Mouse (Mus musculus) thymus, postnatal 4 days (tissue): ENCODE data around the gene Hoxd11.

Experiments used
- DNase-seq: peaks from one replicate; pipeline ENCODE4 v3.0.0; 2021

The Hoxd11 gene

DNA sequence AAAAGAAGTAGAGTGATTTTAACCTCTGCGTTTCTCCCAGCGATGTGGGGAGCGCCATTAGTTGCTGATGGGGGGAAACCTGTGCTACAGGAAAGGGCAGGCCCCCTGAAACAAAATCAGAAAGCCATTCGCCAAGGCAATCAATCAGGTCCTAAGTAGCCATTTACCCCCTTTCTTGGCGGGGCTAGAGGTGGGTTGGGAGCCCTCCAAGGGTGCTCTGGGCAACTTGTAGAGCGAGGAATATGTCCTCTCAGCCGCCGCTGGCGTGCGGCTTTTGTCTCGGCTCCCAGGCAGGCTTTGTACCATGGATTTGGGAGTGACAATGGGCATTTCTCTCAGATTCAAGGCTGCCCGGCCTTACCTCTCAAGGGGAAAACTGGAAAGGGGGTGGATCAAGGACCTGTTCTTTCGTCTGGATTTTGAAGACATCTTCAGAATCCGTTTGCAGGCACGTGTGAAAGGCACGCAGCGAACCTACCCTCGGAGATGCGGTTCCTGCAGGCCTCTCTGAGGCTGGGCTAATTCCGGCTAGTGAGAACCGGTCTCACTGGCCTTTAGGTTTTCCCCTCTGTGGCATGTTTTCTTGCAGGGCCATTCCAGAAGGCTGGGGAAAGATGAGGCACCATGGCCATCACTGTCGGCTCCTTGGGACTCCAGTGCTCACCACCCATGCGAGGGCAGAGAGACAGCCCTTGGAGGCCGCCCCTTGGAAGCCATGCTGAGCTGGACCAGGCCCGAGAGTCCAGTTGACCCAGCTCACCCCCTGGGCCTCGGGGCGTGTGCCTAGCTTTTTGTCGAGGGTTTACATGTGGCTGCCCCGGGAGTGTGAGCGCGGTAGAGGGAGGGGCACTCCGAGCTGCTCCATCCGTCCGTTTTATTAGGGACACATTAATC lies 17.3 kb downstream of the Hoxd11 start:
- DNase-seq = no peak

DNA sequence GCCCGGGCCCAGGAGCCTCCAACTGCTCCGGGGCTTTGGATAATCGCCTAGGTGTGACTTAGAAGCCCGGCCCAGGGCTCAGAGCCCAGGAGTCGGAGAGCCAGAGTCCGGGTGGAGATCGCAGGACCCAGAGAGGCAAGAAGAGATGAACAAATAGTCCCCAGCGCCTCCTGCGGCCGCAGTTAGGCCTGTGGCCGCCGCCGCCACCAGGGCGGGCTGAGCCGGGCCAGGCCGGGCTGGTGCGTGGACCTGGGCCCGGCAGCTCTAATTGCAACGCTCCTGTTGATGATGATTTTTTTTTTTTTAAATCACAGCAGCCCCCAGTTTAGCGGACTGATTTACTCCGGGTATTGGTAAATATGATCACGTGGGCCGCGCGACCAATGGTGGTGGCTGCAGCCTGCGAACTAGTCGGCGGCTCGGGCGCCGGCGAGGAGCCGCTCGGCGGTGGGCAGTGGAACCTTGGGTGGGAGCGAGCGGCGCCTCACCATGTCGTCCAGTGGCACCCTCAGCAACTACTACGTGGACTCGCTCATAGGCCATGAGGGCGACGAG lies 18.3 kb downstream of the Hoxd11 start, which contains the start of gene Hoxd9:
Gene Hoxd9 (plus strand): TSS at position 161 of the 555 bp plus-strand sequence.
- peak; percentile 19 for DNase-seq

DNA sequence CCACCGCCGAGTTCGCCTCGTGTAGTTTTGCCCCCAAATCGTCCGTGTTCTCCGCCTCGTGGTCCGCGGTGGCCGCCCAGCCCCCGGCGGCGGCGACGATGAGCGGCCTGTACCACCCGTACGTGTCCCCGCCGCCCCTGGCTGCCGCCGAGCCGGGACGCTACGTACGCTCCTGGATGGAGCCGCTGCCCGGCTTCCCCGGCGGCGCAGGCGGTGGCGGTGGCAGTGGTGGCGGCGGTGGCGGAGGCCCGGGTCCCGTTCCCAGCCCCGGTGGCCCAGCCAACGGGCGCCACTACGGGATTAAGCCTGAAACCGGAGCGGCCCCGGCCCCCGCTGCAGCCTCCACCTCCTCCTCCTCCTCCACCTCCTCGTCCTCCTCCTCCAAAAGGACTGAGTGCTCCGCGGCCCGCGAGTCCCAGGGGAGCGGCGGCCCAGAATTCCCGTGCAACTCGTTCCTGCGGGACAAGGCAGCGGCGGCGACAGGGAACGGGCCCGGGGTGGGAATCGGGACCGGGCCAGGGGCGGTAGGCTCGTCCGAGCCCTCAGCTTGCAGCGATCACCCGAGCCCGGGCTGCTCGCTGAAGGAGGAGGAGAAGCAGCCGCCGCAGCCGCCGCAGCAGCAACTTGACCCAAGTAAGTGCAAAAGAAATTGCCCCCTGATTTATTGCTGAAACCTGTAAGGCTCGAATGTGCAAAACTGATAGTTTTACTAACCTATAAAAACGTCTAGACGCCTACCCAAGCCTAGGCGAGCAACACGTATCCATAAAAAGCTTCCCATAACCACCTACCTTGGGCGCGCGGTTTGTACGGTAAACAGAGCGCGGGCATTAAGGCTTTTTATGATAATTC lies 19.1 kb downstream of the Hoxd11 start:
- peak; percentile 34 for DNase-seq

DNA sequence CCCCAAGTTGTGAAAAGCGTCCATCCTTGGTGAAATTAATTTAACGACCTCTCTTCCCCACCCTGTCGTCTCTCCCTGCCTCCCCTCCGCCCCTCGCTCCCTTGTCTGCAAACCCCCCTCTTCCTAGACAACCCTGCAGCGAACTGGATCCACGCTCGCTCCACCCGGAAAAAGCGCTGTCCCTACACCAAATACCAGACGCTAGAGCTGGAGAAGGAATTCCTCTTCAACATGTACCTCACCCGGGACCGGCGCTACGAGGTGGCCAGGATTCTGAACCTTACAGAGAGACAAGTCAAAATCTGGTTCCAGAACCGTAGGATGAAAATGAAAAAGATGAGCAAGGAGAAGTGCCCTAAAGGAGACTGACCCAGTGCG lies 19.7 kb downstream of the Hoxd11 start:
- DNase-seq = no peak

DNA sequence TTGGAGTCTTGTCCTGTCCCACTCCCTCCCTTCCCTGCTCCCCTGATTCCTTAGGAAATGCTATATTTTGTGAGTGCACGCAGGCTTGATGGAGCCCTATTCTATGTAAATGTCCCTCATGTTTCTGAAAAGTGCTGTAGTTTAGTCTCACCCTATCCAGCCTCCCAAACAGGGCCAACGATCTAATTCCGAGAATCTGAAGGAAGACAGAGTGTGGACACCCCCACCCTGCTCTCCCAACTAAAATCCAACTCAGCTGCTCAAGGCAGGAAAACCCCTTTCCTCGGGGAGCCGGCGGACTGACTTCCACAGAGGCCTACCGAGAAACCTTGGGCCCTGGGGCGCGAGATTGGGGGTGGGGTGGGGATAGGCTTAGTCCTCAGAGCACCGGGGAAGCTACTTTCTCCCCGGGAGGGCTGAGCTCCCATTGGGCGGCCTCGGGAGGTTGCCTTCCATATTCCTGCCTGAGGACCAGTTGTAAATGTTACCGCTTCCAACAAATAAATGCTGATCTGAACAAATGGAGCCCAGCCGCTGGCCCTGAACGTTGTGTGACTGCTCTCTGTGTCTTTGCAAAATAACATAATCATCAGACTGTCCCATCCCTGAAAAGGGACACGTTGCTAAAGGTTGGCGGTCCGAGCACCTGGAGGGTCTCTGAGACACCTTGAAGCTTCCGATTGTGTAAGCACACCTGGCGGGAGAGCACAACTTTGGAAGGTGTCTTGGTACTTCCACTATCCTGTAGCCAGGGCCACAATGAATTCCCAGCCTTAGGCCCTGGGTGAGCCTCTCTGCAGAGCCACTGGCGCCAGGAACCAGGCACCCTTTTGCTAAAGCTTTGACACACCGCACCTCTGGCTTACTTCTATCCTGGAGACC lies 20.5 kb downstream of the Hoxd11 start:
- DNase-seq = no peak

DNA sequence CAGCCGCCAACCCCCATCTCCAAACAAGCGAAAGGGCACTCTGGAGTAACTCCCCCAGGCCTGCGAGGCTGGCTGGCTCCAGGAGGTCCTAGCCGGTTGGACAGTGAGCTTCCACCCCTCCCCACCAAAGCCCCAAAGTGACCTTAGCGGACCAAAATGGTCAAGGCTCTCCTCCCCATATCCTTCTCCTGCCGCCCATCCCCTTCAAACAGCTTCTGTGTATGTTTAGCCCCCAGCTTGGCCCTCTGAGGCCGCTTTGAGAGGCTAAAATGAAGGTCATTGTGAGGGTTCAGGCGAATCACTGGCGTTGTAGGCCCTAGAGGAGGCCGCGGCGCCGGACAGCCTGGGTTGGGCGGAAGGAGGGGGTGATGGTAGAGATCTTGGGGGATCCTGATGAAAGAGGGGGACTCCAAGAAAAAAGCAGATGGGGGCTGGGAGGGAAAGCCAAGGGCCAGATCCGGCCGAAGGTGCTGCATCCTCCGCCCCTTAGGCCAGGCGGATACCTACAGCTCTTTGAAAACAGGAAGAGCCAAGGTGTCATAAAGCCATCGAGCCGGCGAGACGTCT lies 21.3 kb downstream of the Hoxd11 start:
- no peak for DNase-seq

DNA sequence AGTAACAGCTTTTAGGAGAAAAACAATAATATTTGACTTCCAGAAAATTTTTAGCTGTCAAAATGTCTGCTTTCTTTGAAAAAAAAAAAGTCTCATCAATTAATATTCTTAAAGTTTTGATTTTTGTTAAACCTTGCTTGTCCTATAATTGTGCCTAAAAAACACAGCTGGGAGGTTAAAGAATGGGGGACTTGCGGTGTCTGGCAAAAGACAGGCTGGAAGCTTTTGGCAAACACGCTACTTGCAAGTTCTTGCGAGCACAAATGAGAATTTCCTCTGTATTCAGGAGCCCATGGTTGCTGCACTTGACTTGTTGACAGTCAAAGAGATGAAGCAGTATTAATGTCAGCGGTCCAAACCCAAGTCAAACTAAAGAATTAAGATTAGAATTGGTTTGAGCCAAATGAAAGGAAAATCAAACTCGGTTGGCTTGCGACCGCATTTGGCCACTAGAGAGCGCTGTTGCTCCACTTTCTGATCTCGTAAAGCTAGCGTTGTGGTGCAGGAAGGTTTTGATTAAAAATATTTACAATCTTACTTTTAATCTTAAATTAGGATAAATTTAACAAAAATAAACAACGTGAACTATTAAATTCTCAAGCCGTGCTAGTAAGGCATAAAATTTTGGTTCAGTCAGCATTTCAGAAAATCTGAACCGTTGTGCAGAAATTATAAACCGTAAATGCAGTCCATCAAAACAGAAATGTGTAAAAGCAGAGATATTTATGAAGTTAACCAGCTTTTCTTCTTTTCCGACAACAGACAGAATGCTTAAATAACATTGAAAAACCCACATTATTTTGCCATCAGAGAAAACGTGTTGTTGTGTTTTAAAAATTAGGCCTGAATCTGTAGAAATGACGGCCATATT lies 22.8 kb downstream of the Hoxd11 start:
- DNase-seq = peak; percentile 87

DNA sequence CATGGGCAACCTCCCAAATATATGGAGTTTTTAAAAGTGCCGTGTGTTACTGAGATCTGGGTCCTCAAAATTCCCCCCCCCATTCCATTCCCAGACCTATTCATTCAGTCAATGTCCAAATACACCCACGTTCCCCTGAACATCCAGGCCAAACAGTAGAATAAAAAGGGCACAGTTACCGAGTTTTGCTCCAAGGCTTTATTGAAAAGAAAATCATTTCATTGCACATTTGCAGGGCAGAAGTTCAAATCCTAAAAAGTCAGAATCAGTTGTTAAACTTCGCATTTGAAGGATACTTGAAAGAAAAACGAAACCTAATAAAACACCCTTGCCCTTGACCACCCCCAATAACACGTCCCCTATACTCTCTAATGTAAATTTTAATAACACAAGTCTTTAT lies 23.5 kb downstream of the Hoxd11 start:
- DNase-seq = no peak

DNA sequence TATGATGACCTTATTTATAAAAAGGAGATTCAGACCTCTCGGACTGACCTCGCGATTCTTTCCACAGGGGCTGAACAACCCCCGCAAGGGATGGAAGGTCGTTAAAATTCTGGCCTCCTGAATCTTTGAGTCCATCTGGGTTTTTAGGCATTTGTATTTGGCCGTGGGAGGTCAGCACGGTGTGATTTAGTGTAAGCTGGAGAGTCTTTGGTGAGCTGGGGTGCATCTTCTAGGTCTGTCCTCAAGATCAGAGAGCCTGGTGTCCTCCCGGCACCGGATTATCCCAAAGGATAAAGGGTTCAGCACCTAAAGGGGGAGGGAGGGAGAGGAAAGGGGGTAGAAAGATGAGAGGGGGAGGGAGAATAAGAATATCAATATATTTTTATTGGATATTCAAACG lies 24.0 kb downstream of the Hoxd11 start:
- DNase-seq = no peak

DNA sequence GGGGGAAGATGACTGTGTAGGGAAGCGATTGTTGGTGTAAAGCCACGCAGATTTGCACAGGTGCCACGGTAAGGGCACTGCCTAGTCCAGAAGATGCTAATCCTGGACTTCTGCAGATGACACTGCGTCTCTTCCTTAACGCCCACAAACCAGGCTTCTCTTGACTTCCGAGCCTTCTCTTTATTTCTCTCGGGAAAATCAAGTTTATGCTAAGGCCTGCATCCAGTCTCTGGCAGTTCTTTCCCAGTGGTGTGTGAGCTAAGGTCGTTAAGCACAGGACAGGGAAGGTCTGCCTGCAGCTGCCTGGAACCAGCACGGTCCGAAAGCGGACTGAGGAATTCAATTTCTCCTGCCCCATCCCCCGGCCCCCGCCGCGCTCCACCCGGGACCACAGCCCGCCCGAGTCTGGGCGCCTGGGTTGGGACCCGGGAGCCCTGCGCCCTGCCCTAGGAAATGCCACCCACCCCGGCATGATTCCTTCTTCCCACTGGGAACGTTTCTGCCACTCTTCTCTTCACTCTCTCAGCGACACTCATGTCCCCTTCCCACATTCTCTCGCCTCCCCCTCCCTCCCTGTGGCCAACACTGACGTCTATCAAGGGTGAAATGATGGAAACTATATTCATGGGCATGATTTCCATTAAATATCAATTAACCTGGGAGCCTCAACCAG lies 24.5 kb downstream of the Hoxd11 start:
- no peak for DNase-seq

DNA sequence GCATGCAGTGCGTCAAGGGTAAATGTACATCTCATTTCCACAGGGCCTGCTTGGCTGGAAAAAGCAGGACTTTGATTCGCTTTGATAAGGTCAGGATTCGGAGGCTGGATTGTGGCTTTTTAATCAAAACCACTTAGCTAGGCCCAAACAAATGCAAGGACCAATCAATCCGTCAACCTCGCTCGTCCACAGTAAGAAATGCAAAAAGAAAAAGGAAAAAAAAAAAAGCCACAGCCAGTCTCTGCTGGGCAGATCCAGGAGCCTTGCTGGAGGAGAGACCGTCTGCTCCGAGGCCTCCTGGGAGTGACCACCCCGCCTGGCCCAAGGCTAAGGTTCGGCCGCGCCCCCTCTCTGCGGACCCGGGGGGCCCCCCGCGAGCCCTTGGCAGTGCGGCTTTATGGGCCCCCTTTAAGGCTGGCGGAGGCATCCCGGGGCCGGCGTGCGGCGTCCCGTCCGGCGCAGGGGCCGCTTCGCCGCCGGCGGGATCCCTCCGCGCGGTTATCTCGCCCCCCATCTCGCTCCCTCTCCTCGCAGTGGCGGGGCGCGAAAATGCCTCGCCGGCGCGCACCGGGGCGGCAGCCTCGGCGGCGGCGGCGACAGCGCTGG lies 25.1 kb downstream of the Hoxd11 start, which contains the start of gene Hoxd8:
Gene Hoxd8 (plus strand): TSS at position 223 of the 606 bp plus-strand sequence.
- peak; percentile 61 for DNase-seq

DNA sequence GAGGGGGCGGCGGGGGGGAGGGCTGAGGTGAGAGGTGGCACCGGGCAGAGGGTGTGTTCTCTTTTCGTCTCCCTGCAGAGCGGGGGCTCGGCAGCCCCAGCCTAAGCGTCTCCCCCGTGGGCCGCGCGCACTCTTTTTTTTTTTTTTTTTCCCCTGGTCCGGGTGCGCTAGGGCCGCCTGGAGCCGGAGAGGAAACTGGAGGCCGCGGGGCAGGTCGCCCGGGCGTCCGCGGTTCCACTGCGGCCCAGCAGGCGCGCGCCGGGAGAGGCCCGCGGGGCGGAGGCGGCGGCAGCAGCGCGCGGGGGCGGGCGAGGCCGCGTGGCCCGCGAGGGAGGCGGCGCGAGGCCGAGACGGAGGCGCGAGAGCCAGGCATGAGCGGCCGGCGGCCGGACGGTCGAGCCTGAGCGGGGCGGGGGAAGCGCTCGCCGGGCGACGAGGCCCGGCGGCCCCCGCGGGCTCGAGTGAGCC lies 25.7 kb downstream of the Hoxd11 start:
- no peak for DNase-seq

DNA sequence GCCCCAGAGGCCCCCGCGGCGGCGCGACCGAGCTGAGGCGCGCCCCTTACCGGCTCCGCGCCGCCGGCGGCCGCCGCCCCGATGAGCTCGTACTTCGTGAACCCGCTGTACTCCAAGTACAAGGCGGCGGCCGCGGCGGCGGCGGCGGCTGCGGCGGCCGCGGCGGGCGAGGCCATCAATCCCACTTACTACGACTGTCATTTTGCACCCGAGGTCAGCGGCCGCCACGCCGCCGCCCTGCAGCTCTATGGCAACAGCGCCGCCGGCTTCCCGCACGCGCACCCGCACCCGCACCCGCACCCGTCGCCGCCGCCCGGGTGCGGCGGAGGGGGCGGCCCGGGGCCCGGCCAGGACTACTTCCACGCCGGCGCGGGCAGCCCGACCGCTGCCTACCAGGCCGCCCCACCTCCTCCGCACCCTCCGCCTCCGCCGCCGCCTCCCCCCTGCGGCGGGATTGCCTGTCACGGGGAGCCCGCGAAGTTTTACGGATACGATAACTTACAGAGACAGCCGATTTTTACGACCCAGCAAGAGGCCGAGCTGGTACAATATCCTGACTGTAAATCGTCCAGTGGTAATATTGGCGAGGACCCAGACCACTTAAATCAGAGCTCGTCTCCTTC lies 26.2 kb downstream of the Hoxd11 start:
- DNase-seq = peak; percentile 52

DNA sequence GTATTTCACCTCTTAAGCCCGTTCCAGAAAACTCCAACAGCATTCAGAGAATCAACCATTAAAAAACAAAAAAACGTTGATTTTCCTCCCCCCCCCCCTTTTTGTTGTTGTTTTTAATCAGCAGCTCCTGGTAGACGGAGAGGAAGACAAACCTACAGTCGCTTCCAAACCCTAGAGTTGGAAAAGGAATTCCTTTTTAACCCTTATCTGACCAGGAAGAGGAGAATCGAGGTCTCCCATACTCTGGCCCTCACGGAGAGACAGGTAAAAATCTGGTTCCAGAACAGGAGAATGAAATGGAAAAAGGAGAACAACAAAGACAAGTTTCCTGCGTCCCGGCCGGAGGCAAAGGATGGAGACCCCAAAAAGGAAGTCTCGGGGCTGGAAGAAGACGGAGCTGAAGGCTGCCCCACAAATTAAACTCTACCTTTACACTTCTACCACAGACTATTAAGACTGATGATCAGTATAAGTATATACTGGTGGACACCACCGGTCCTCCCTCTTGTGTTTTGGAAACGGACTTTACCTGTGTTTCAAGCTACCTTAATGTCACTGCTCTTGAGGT lies 27.1 kb downstream of the Hoxd11 start:
- DNase-seq = no peak

DNA sequence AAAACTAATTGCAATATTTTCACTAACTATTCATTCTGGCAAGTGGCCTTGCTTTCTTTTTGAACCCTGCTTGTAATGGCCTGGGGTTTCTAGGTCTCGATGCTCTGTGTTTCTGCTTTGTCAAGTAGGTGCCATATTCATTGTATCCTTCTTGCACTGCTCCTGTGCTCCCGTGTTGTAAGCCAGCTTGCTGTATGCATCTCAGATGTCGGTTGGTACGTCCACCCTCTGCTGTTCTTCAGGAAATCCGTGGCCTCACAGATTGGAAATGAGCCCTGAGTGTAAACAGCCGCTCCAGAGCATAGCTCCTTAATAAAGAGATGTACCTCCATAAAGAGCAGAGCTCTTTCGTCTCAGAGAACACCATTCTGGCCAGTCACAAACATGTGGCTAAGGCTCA lies 28.2 kb downstream of the Hoxd11 start:
- DNase-seq = no peak

DNA sequence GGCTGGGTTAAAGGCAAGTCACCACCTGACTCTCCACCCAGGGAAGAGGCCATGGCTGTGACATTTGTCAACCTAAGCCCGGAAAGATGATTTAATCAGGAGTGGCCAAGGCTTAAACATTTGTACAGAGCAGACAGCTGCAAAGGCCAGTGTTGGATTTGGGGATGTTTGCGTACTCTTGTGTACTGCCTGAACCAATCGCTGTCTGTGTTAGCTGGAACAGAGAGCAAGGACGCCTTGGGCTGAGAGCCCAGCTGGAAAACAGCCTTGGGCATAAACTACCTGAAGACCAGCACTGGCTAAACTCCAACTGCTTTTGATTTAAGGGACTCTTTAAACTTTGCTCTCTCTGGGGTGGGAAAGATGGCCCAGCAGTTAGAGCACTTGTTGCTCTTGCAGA lies 29.3 kb downstream of the Hoxd11 start:
- DNase-seq = no peak

DNA sequence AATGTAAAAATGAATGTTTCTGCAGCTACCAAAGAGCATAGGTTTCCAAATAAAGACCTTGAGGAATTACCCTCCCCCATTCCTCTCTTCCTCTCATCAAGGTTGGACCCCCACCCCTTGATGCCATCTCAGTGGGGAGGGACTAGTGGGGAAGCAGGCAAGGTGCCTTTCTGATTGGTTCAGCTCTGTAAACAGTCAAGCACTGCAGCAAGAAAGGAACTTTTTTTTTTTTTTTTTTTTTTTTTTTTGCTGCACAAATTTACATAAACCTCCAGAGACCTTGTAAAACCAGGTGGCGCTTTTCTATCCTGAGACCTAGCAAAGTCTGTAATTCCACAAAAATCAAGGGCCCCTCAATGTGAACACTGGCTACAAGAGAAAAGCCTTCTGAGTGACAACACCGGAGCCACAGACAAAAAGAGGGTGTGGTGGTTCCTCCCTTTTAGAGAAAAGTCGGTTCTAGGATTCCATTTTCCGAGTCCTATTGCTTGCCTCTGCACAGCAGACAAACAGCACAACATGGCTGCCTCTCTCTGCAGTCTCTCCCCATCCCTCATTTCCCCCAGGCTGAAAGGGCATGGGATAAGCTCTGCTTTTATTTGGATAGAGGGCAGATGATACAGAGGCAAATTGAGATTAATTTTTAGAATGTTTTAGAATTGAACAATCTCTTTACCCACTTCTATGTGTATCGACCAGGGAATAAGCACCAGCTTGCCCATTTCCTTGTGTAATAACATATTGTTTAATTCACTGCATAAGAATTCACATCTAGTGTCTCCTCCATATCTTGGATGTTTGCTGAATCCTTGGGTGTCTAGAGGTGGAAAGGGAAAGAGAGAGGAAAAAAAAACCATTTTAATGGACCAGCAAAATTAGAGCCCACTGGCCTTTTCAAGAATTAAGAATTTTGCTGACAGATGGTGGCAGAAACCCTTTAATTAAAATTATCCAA lies 30.4 kb downstream of the Hoxd11 start:
- DNase-seq = no peak
